Comparison of ENCODE assay signal across 8 mouse cellular contexts in genomic region chr5:121583765-121584501, GRCm38 (mm10). TPM values are rescaled to one million over a fixed set of nuclear protein-coding genes. Genes with fewer than 3 reads are reported as not detected.
A peak's percentile ranks its signal among the peaks of the same experiment; 100 is the strongest.
DNase-seq lines count a peak whose midpoint lies in the region; ATAC-seq and TF ChIP-seq lines count a peak whose summit lies in the region.

No protein-coding gene starts in this region.

- peak overlapping the region; percentile 50 for H3K4me3 ChIP-seq in gastrocnemius, adult 2 months
- H3K4me3 ChIP-seq in intestine, embryonic 16.5 days (ENCODE audit: low read length), result no peak overlapping the region
- peak overlapping the region; percentile 89 for H3K4me3 ChIP-seq in megakaryocyte, embryonic 14.5 days (replicated peaks)

- peak overlapping the region; percentile 90 for H3K27ac ChIP-seq in gastrocnemius, adult 2 months
- peak overlapping the region; percentile 77 for H3K27ac ChIP-seq in intestine, embryonic 16.5 days (ENCODE audit: low read length)

- H3K4me1 ChIP-seq in intestine, embryonic 16.5 days (ENCODE audit: control insufficient read depth, insufficient read depth, low read length), result peaks cover 16% of the 10 kb centered on the region
- peaks cover 80% of the 10 kb centered on the region for H3K4me1 ChIP-seq in megakaryocyte, embryonic 14.5 days

- ATAC-seq in cerebellum, adult (ENCODE audit: insufficient number of reproducible peaks, low FRiP score, low TSS enrichment), result no peak; the same call in 1 of the 2 replicates
- ATAC-seq in intestine, embryonic 16.5 days, result peak; percentile 95

- peak overlapping the region; percentile 30; the same call in 1 of the 2 replicates for H3K4me2 ChIP-seq in intestine, embryonic 16.5 days (ENCODE audit: low read depth, low read length)

- peak; percentile 81 for TF ChIP-seq CTCF in gastrocnemius, adult 2 months (IDR thresholded peaks at IDR 0.05)

- H3K27me3 ChIP-seq in intestine, embryonic 16.5 days (replicated peaks; ENCODE audit: control insufficient read depth, insufficient read depth, low read length), result no peaks in the 10 kb centered on the region
- H3K27me3 ChIP-seq in megakaryocyte, embryonic 14.5 days (replicated peaks), result no peaks in the 10 kb centered on the region

- peak; percentile 67 for DNase-seq in cerebellum, adult 11 months
- DNase-seq in c-Kit-positive CD71-negative TER-119-negative erythroid progenitor cells, embryonic 14.5 days (ENCODE audit: low read depth), result peak; percentile 73
- peak; percentile 97 for DNase-seq in gastrocnemius, adult 2 months
- peak; percentile 73 to 77 for DNase-seq in left cerebral cortex, postnatal 14 days (ENCODE audit: low spot score in 2 of 2)
- DNase-seq in spleen, postnatal 36 days (ENCODE audit: low spot score in 2 of 2), result peak; percentile 77 to 83

- WGBS in intestine, embryonic 16.5 days, result 42% methylated on average over 12 of the region's 12 CpGs

- peaks cover 3% of the 10 kb centered on the region; the same call in 1 of the 2 replicates for H3K36me3 ChIP-seq in intestine, embryonic 16.5 days (ENCODE audit: control insufficient read depth, insufficient read depth, low read length)
- peaks cover 59% of the 10 kb centered on the region for H3K36me3 ChIP-seq in megakaryocyte, embryonic 14.5 days (replicated peaks; ENCODE audit: low read length)

- no peaks in the 10 kb centered on the region for H3K9me3 ChIP-seq in intestine, embryonic 16.5 days (ENCODE audit: control insufficient read depth, low read length)
- no peaks in the 10 kb centered on the region for H3K9me3 ChIP-seq in megakaryocyte, embryonic 14.5 days

- no peak overlapping the region for H3K9ac ChIP-seq in intestine, embryonic 16.5 days (ENCODE audit: low read depth, low read length)

- intact Hi-C loops in gastrocnemius, adult 2 months (cut with DNase I), result loop anchor here (2.0 kb wide), 1 partner anchor 19 kb away; no protein-coding TSS in a partner anchor
- intact Hi-C loops in left cerebral cortex, postnatal 14 days (cut with DNase I), result no loop called here

RNA-seq across cellular contexts. Expression of gene Aldh2, which starts 9.7 kb away (rescaled TPM):
- total RNA-seq in gastrocnemius, adult 2 months (2021), result 100 to 1,000 TPM; 116 to 287 TPM
- polyA plus RNA-seq in intestine, embryonic 16.5 days (2015; fragmentation: Nextera tagmentation; extraction: Ambion mirVana), result 236 TPM in 2 replicates
- 10 to 100 TPM; 77.4 to 87.7 TPM for total RNA-seq in left cerebral cortex, postnatal 14 days (2021)
- polyA plus RNA-seq in megakaryocyte, embryonic 14.5 days (2012; ENCODE audit: insufficient read depth, low replicate concordance), result 768 and 846 TPM in 2 replicates

RNA-seq across cellular contexts. Expression of gene Acad12, which starts 34.8 kb away (rescaled TPM):
- total RNA-seq in gastrocnemius, adult 2 months (2021), result 10 to 100 TPM; 23.3 to 34.5 TPM
- 4.5 and 5.3 TPM in 2 replicates for polyA plus RNA-seq in intestine, embryonic 16.5 days (2015; fragmentation: Nextera tagmentation; extraction: Ambion mirVana)
- 1 to 10 TPM; 5.0 to 5.5 TPM for total RNA-seq in left cerebral cortex, postnatal 14 days (2021)
- 2.2 and 2.6 TPM in 2 replicates for polyA plus RNA-seq in megakaryocyte, embryonic 14.5 days (2012; ENCODE audit: insufficient read depth, low replicate concordance)

RNA-seq across cellular contexts. Expression of gene Mapkapk5, which starts 38.2 kb away (rescaled TPM):
- 100 to 1,000 TPM; 100 to 131 TPM for total RNA-seq in gastrocnemius, adult 2 months (2021)
- polyA plus RNA-seq in intestine, embryonic 16.5 days (2015; fragmentation: Nextera tagmentation; extraction: Ambion mirVana), result 47.3 and 48.0 TPM in 2 replicates
- 10 to 100 TPM; 78.9 to 82.4 TPM for total RNA-seq in left cerebral cortex, postnatal 14 days (2021)
- 54.2 and 85.9 TPM in 2 replicates for polyA plus RNA-seq in megakaryocyte, embryonic 14.5 days (2012; ENCODE audit: insufficient read depth, low replicate concordance)

RNA-seq across cellular contexts. Expression of gene Adam1a, which starts 38.7 kb away (rescaled TPM):
- total RNA-seq in gastrocnemius, adult 2 months (2021), result 1 to 10 TPM; 2.0 to 3.0 TPM
- 0.81 and 1.0 TPM in 2 replicates for polyA plus RNA-seq in intestine, embryonic 16.5 days (2015; fragmentation: Nextera tagmentation; extraction: Ambion mirVana)
- total RNA-seq in left cerebral cortex, postnatal 14 days (2021), result 1 to 10 TPM; 7.4 to 9.0 TPM
- not detected in 2 replicates for polyA plus RNA-seq in megakaryocyte, embryonic 14.5 days (2012; ENCODE audit: insufficient read depth, low replicate concordance)

RNA-seq across cellular contexts. Expression of gene Gm42878, which starts 38.7 kb away (rescaled TPM):
- total RNA-seq in gastrocnemius, adult 2 months (2021), result not detected
- polyA plus RNA-seq in intestine, embryonic 16.5 days (2015; fragmentation: Nextera tagmentation; extraction: Ambion mirVana), result not detected in 2 replicates
- total RNA-seq in left cerebral cortex, postnatal 14 days (2021), result not detected
- not detected in 2 replicates for polyA plus RNA-seq in megakaryocyte, embryonic 14.5 days (2012; ENCODE audit: insufficient read depth, low replicate concordance)
